8 mouse cellular contexts compared by ENCODE assay signal in genomic region chr9:21368131-21368584, GRCm38 (mm10). TPM values are rescaled to one million over a fixed set of nuclear protein-coding genes. Genes with fewer than 3 reads are reported as not detected.
DNase-seq lines count a peak whose midpoint lies in the region; ATAC-seq lines count a peak whose summit lies in the region.

No protein-coding gene starts in this region.

- peak overlapping the region; percentile 73 for H3K4me3 ChIP-seq in embryonic facial prominence, embryonic 13.5 days
- H3K4me3 ChIP-seq in kidney, embryonic 14.5 days (ENCODE audit: low read length), result peak overlapping the region; percentile 97

- peaks cover 18% of the 10 kb centered on the region for H3K36me3 ChIP-seq in embryonic facial prominence, embryonic 13.5 days
- H3K36me3 ChIP-seq in kidney, embryonic 14.5 days (ENCODE audit: control insufficient read depth, insufficient read depth, low read length), result peaks cover 11% of the 10 kb centered on the region; the same call in 1 of the 2 replicates

- H3K9me3 ChIP-seq in embryonic facial prominence, embryonic 13.5 days, result no peaks in the 10 kb centered on the region
- H3K9me3 ChIP-seq in kidney, embryonic 14.5 days (ENCODE audit: control insufficient read depth, low read length), result no peaks in the 10 kb centered on the region

- under 1% methylated on average over 38 of the region's 38 CpGs for WGBS in embryonic facial prominence, embryonic 13.5 days
- WGBS in kidney, embryonic 14.5 days, result under 1% methylated on average over 36 of the region's 38 CpGs

- ATAC-seq in embryonic facial prominence, embryonic 13.5 days (ENCODE audit: insufficient number of reproducible peaks, insufficient read depth, low FRiP score, low TSS enrichment, low read depth), result peak; percentile 56
- peak; percentile 71 for ATAC-seq in kidney, embryonic 14.5 days (ENCODE audit: low FRiP score, low TSS enrichment)
- peak; percentile 28 for ATAC-seq in monocyte, adult 5-6 weeks (replicated peaks; ENCODE audit: insufficient number of reproducible peaks, low FRiP score, low TSS enrichment, poor library complexity, severe bottlenecking)

- H3K4me1 ChIP-seq in embryonic facial prominence, embryonic 13.5 days, result peaks cover 23% of the 10 kb centered on the region
- H3K4me1 ChIP-seq in kidney, embryonic 14.5 days (ENCODE audit: control insufficient read depth, insufficient read depth, low read length), result peaks cover 5% of the 10 kb centered on the region; the same call in 1 of the 2 replicates

- peak overlapping the region; percentile 91 for H3K27ac ChIP-seq in embryonic facial prominence, embryonic 13.5 days
- peak overlapping the region; percentile 91 for H3K27ac ChIP-seq in kidney, embryonic 14.5 days (ENCODE audit: low read depth, low read length)

- peak overlapping the region; percentile 83 for H3K4me2 ChIP-seq in embryonic facial prominence, embryonic 13.5 days
- H3K4me2 ChIP-seq in kidney, embryonic 14.5 days (replicated peaks; ENCODE audit: low read depth, low read length), result peak overlapping the region; percentile 70

- no peaks in the 10 kb centered on the region for H3K27me3 ChIP-seq in embryonic facial prominence, embryonic 13.5 days
- no peaks in the 10 kb centered on the region for H3K27me3 ChIP-seq in kidney, embryonic 14.5 days (ENCODE audit: control insufficient read depth, insufficient read depth, low read length)

- peak overlapping the region; percentile 90 for H3K9ac ChIP-seq in embryonic facial prominence, embryonic 13.5 days
- H3K9ac ChIP-seq in kidney, embryonic 14.5 days (ENCODE audit: low read depth, low read length), result peak overlapping the region; percentile 93

- DNase-seq in 3134 (ENCODE audit: extremely low read depth, insufficient read length, low spot score) (peak; percentile 67), liver (peak; percentile 73)
- peak; percentile 67 to 68 for DNase-seq in adrenal gland, postnatal 36 days
- DNase-seq in heart, adult 8-10 months (ENCODE audit: low spot score), result peak; percentile 56
- peak; percentile 75 to 79 for DNase-seq in spleen, postnatal 36 days (ENCODE audit: low spot score in 2 of 2)

RNA-seq across cellular contexts. Expression of gene Ilf3, which starts 0.5 kb away (rescaled TPM):
- 10 to 100 TPM; 52.6 to 66.1 TPM for total RNA-seq in adrenal gland, postnatal 36 days (2021)
- polyA plus RNA-seq in embryonic facial prominence, embryonic 13.5 days (2015; fragmentation: Nextera tagmentation; extraction: Ambion mirVana), result 248 and 252 TPM in 2 replicates
- 10 to 100 TPM; 28.2 to 31.4 (median 29.8) TPM for total RNA-seq in heart, adult 8-10 months (2022)
- 122 and 235 TPM in 2 replicates for polyA plus RNA-seq in kidney, embryonic 14.5 days (2014; fragmentation: Nextera tagmentation; extraction: Ambion mirVana)
- 47.3 to 58.8 TPM (median 54.8 TPM) in 3 replicates for total RNA-seq in monocyte, adult 5-6 weeks (2017)

RNA-seq across cellular contexts. Expression of gene Qtrt1, which starts 43.5 kb away (rescaled TPM):
- 10 to 100 TPM; 13.6 to 17.7 TPM for total RNA-seq in adrenal gland, postnatal 36 days (2021)
- polyA plus RNA-seq in embryonic facial prominence, embryonic 13.5 days (2015; fragmentation: Nextera tagmentation; extraction: Ambion mirVana), result 47.0 and 53.5 TPM in 2 replicates
- 1 to 10 TPM; 7.4 to 9.3 (median 8.9) TPM for total RNA-seq in heart, adult 8-10 months (2022)
- polyA plus RNA-seq in kidney, embryonic 14.5 days (2014; fragmentation: Nextera tagmentation; extraction: Ambion mirVana), result 55.7 and 76.0 TPM in 2 replicates
- total RNA-seq in monocyte, adult 5-6 weeks (2017), result 7.2 to 12.8 TPM (median 7.3 TPM) in 3 replicates

RNA-seq across cellular contexts. Expression of gene Slc44a2, which starts 47.7 kb away (rescaled TPM):
- total RNA-seq in adrenal gland, postnatal 36 days (2021), result 10 to 100 TPM; 35.2 to 54.2 TPM
- polyA plus RNA-seq in embryonic facial prominence, embryonic 13.5 days (2015; fragmentation: Nextera tagmentation; extraction: Ambion mirVana), result 120 and 123 TPM in 2 replicates
- 100 to 1,000 TPM in 1 of 4 experiments, 10 to 100 TPM in 3; 90.2 to 124 (median 94.3) TPM for total RNA-seq in heart, adult 8-10 months (2022)
- polyA plus RNA-seq in kidney, embryonic 14.5 days (2014; fragmentation: Nextera tagmentation; extraction: Ambion mirVana), result 46.2 and 80.5 TPM in 2 replicates
- 230 to 297 TPM (median 259 TPM) in 3 replicates for total RNA-seq in monocyte, adult 5-6 weeks (2017)

RNA-seq across cellular contexts. Expression of gene Ap1m2, which starts 56.0 kb away (rescaled TPM):
- not detected for total RNA-seq in adrenal gland, postnatal 36 days (2021)
- 22.3 and 30.1 TPM in 2 replicates for polyA plus RNA-seq in embryonic facial prominence, embryonic 13.5 days (2015; fragmentation: Nextera tagmentation; extraction: Ambion mirVana)
- not detected for total RNA-seq in heart, adult 8-10 months (2022)
- polyA plus RNA-seq in kidney, embryonic 14.5 days (2014; fragmentation: Nextera tagmentation; extraction: Ambion mirVana), result 33.7 and 36.0 TPM in 2 replicates
- total RNA-seq in monocyte, adult 5-6 weeks (2017), result 1.6 to 2.0 TPM (median 1.8 TPM) in 3 replicates

RNA-seq across cellular contexts. Expression of gene Dnm2, which starts 56.5 kb away (rescaled TPM):
- 100 to 1,000 TPM in 1 of 2 experiments, 10 to 100 TPM in 1; 99.8 to 102 TPM for total RNA-seq in adrenal gland, postnatal 36 days (2021)
- 74.5 and 79.8 TPM in 2 replicates for polyA plus RNA-seq in embryonic facial prominence, embryonic 13.5 days (2015; fragmentation: Nextera tagmentation; extraction: Ambion mirVana)
- total RNA-seq in heart, adult 8-10 months (2022), result 10 to 100 TPM; 60.3 to 71.0 (median 61.2) TPM
- 47.8 and 66.1 TPM in 2 replicates for polyA plus RNA-seq in kidney, embryonic 14.5 days (2014; fragmentation: Nextera tagmentation; extraction: Ambion mirVana)
- 178 to 219 TPM (median 197 TPM) in 3 replicates for total RNA-seq in monocyte, adult 5-6 weeks (2017)

Comparison
In these comparisons a context has a peak if more than half of its experiments do, and no peak if none do; other contexts are left out.
1. Peak in every context shown above with its lines: DNase-seq, ATAC-seq, H3K4me3 ChIP-seq and H3K27ac ChIP-seq.